Mouse (Mus musculus) heart, postnatal 0 days (tissue): ENCODE measurements at regions not wholly inside any gene's neighbourhood (a gene's known extent, or its start where the extent isn't known, plus 50 kb on each side); places are given as distances from the start of the nearest gene placed in this dataset.

Experiments used
- CTCF ChIP-seq: IDR thresholded peaks from 2 replicates; pipeline ENCODE4 v1.5.1; 2016; ENCODE audit warnings: antibody characterized with exemption, control low read depth, low read depth
- EP300 ChIP-seq: IDR thresholded peaks from 2 replicates; pipeline ENCODE4 v1.6.1; 2016; ENCODE audit warnings: antibody characterized with exemption, low read depth

- TF ChIP-seq CTCF: no peak
- TF ChIP-seq EP300: no peak
These were observed 229.7 kb upstream of the Zfp703 start for GRCm38 (mm10) chr8:26747241-26747972.
